Mouse (Mus musculus) spleen, embryonic (tissue): ENCODE results near the gene Ppp4r2.
"Not testable (repeated sequence)": the region's sequence is repeated elsewhere in the genome, so short reads cannot be mapped to it uniquely, and the experiment has no call there.

Experiments used
- CTCF ChIA-PET: fragments of 350-600 bp; sonication (Branson Sonifier 250); formaldehyde crosslinking; loops from one replicate; lab custom pipeline; 2022; lab: Charles Lee

The Ppp4r2 gene

GRCm38 (mm10) chr6:100829770-100830169, 3.7 kb upstream of the Ppp4r2 start:
- CTCF ChIA-PET: no interaction called here

GRCm38 (mm10) chr6:100831188-100831587, 2.2 kb upstream of the Ppp4r2 start:
- CTCF ChIA-PET: no interaction called here

GRCm38 (mm10) chr6:100831751-100832150, 1.7 kb upstream of the Ppp4r2 start:
- CTCF ChIA-PET: no interaction called here

GRCm38 (mm10) chr6:100833811-100834481, 524 bp downstream of the Ppp4r2 start:
- CTCF ChIA-PET: no interaction called here

GRCm38 (mm10) chr6:100834489-100835160, 1.2 kb downstream of the Ppp4r2 start:
- CTCF ChIA-PET: interaction anchor here (1.1 kb wide), 1 partner anchor 10 kb away, joined by 3 read pairs; no protein-coding TSS in a partner anchor

- CTCF ChIA-PET: interaction anchor here (0.5 to 1.0 kb wide), 2 partner anchors 10 to 424 kb away, joined by 3 to 4 read pairs; no protein-coding TSS in a partner anchor
Observed at GRCm38 (mm10) chr6:100845058-100845457, 11.6 kb downstream of the Ppp4r2 start.

GRCm38 (mm10) chr6:100847264-100847663, 13.8 kb downstream of the Ppp4r2 start:
- CTCF ChIA-PET: no interaction called here

- CTCF ChIA-PET: no interaction called here
Observed at GRCm38 (mm10) chr6:100848682-100849375, 15.4 kb downstream of the Ppp4r2 start.

- CTCF ChIA-PET: interaction anchor here (0.5 kb wide), 1 partner anchor 12 kb away, joined by 3 read pairs; no protein-coding TSS in a partner anchor
Observed at GRCm38 (mm10) chr6:100850671-100851081, 17.3 kb downstream of the Ppp4r2 start.

- CTCF ChIA-PET: interaction anchor here (0.5 kb wide), 1 partner anchor 11 kb away, joined by 3 read pairs; no protein-coding TSS in a partner anchor
Observed at GRCm38 (mm10) chr6:100851083-100851482, 17.7 kb downstream of the Ppp4r2 start.

- CTCF ChIA-PET: no interaction called here
Observed at GRCm38 (mm10) chr6:100865321-100865720, 31.9 kb downstream of the Ppp4r2 start.

- CTCF ChIA-PET: not testable (repeated sequence)
Observed at GRCm38 (mm10) chr6:100865788-100866187, 32.4 kb downstream of the Ppp4r2 start.

GRCm38 (mm10) chr6:100866246-100866645, 32.8 kb downstream of the Ppp4r2 start:
- CTCF ChIA-PET: not testable (repeated sequence)

GRCm38 (mm10) chr6:100868863-100869262, 35.4 kb downstream of the Ppp4r2 start:
- CTCF ChIA-PET: interaction anchor here (0.5 kb wide), 1 partner anchor 11 kb away, joined by 6 read pairs; no protein-coding TSS in a partner anchor

GRCm38 (mm10) chr6:100869909-100870308, 36.5 kb downstream of the Ppp4r2 start:
- CTCF ChIA-PET: no interaction called here

GRCm38 (mm10) chr6:100873191-100873590, 39.8 kb downstream of the Ppp4r2 start:
- CTCF ChIA-PET: no interaction called here

- CTCF ChIA-PET: interaction anchor here (0.6 to 0.7 kb wide), 2 partner anchors 213 to 1266 kb away, joined by 3 to 4 read pairs; no protein-coding TSS in a partner anchor
Observed at GRCm38 (mm10) chr6:100875862-100876623, 42.6 kb downstream of the Ppp4r2 start.

GRCm38 (mm10) chr6:100876624-100877017, 43.2 kb downstream of the Ppp4r2 start:
- CTCF ChIA-PET: interaction anchor here (0.6 kb wide), 1 partner anchor 1267 kb away, joined by 4 read pairs; no protein-coding TSS in a partner anchor

- CTCF ChIA-PET: no interaction called here
Observed at GRCm38 (mm10) chr6:100878546-100878945, 45.1 kb downstream of the Ppp4r2 start.

GRCm38 (mm10) chr6:100879607-100880006, 46.2 kb downstream of the Ppp4r2 start:
- CTCF ChIA-PET: no interaction called here

GRCm38 (mm10) chr6:100881657-100882056, 48.2 kb downstream of the Ppp4r2 start:
- CTCF ChIA-PET: no interaction called here
